Mouse (Mus musculus) kidney, embryonic 14.5 days (tissue): ENCODE data around the gene Bcar3. TPM values are rescaled to one million over a fixed set of nuclear protein-coding genes. Genes with fewer than 3 reads are reported as not detected.
A peak's percentile ranks its signal among the peaks of the same experiment; 100 is the strongest.

Experiments
- ATAC-seq: fragments of 200-750 bp; cut with Nextera tagmentation; 2 replicates; pipeline ENCODE4 v1.8.0; 2017; ENCODE audit warnings: moderate number of reproducible peaks, mild to moderate bottlenecking, moderate TSS enrichment, moderate library complexity; ENCODE audit not compliant: low FRiP score, low TSS enrichment
- H3K27ac ChIP-seq: fragments of 300-500 bp; sonication (generic); 2 replicates; pipeline ENCODE4 v1.5.1; 2014; ENCODE audit warnings: low read depth, mild to moderate bottlenecking, low read length, moderate library complexity, mixed read lengths
- H3K27me3 ChIP-seq: fragments of 300-500 bp; sonication (generic); 2 replicates; pipeline ENCODE4 v1.6.1; 2014; ENCODE audit warnings: mild to moderate bottlenecking, low read length; ENCODE audit not compliant: control insufficient read depth, insufficient read depth
- H3K36me3 ChIP-seq: fragments of 300-500 bp; sonication (generic); 2 replicates; pipeline ENCODE4 v1.6.1; 2014; ENCODE audit warnings: low read length, mixed read lengths; ENCODE audit not compliant: control insufficient read depth, insufficient read depth
- H3K4me1 ChIP-seq: fragments of 300-500 bp; sonication (generic); 2 replicates; pipeline ENCODE4 v1.6.1; 2014; ENCODE audit warnings: low read length, mixed read lengths; ENCODE audit not compliant: control insufficient read depth, insufficient read depth
- H3K4me2 ChIP-seq: fragments of 300-500 bp; sonication (generic); replicated peaks from 2 replicates; pipeline ENCODE4 v1.6.1; 2014; ENCODE audit warnings: low read depth, mild to moderate bottlenecking, low read length
- H3K4me3 ChIP-seq: fragments of 300-500 bp; sonication (generic); 2 replicates; pipeline ENCODE4 v1.5.1; 2014; ENCODE audit warnings: mild to moderate bottlenecking, low read length
- H3K9ac ChIP-seq: fragments of 300-500 bp; sonication (generic); 2 replicates; pipeline ENCODE4 v1.6.1; 2014; ENCODE audit warnings: low read depth, mild to moderate bottlenecking, low read length, moderate library complexity
- H3K9me3 ChIP-seq: fragments of 300-500 bp; sonication (generic); 2 replicates; pipeline ENCODE4 v1.6.1; 2016; ENCODE audit warnings: low read length; ENCODE audit not compliant: control insufficient read depth
- WGBS: fragments of 180-500 bp; shearing (Covaris S2); extraction: QIAGEN DNeasy Blood & Tissue Kit; methylation state at CpG from one replicate; pipeline ENCODE4 v1.1.7; 2014; 5-methylcytosine and 5-hydroxymethylcytosine counted together
- polyA plus RNA-seq: library from polyadenylated mRNA; unstranded; fragments of >200 nt; fragmentation: Nextera tagmentation; extraction: Ambion mirVana; gene quantifications from 2 replicates; pipeline ENCODE4 v1.2.1, GENCODE M21; 2014

The Bcar3 gene
- polyA plus RNA-seq, 1 experiment from 2014 or later = 13.7 TPM

GRCm38 (mm10) chr3:122528477-122528876 lies 234.5 kb downstream of the Bcar3 start:
- no peak overlapping the region for H3K27ac ChIP-seq
- no peaks in the 10 kb centered on the region for H3K9me3 ChIP-seq
- 89% methylated on average over 3 of the region's 3 CpGs for WGBS
- H3K27me3 ChIP-seq = no peaks in the 10 kb centered on the region
- no peak overlapping the region for H3K4me2 ChIP-seq
- H3K4me1 ChIP-seq = no peaks in the 10 kb centered on the region
- peaks cover 12% of the 10 kb centered on the region; the same call in 1 of the 2 replicates for H3K36me3 ChIP-seq
- no peak overlapping the region for H3K9ac ChIP-seq
- no peak for ATAC-seq
- no peak overlapping the region for H3K4me3 ChIP-seq

DNA sequence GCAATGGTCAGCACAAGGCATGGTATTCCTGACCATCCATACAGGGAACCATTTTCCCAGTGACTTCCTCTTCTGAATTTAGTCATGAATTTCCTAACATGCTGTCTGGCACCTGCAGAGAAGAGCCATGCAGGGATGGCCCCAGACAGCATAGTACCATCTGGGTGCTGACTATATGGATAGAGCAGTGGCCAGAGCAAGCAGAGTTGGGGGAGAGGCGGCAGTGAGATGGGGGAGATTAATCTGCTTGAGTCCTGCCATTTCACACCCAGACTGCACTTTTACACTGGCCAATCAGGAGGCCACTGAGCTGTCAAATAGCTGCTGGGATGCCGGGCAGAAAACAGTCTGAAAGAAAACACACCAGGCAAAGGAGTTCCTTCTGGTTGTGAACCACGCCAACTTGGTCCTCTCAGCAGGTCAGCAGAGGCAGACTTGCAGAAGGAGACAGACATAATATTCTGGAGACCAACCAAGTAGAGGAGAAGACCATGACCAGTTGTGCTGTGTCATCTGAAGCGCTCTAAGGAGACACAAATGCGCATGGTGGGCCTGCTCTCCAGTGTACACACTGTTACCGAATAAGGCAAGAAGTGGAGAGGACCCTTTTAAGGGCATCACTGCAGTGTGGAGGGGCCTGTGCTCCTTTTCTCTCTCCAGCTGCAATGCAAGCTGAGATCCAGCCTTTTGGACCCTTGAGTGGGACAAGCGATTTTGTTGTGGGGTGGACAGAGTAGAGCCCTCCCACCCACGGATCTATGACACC lies 242.2 kb downstream of the Bcar3 start:
- Histone ChIP-seq H3K27me3 (no peaks in the 10 kb centered on the region), H3K27ac (no peak overlapping the region), H3K4me1 (no peaks in the 10 kb centered on the region), H3K4me3 (no peak overlapping the region), H3K36me3 (peaks cover 38% of the 10 kb centered on the region), H3K9me3 (no peaks in the 10 kb centered on the region), H3K4me2 (no peak overlapping the region), H3K9ac (no peak overlapping the region)
- ATAC-seq = no peak
- 84% methylated on average over 8 of the region's 8 CpGs for WGBS

- Histone ChIP-seq H3K4me3 (no peak overlapping the region), H3K9me3 (no peaks in the 10 kb centered on the region), H3K27ac (no peak overlapping the region), H3K9ac (no peak overlapping the region), H3K4me1 (no peaks in the 10 kb centered on the region), H3K27me3 (no peaks in the 10 kb centered on the region), H3K36me3 (peaks cover 63% of the 10 kb centered on the region), H3K4me2 (no peak overlapping the region)
- no peak for ATAC-seq
- WGBS = 76% methylated on average over 2 of the region's 2 CpGs
These were observed 244.9 kb downstream of the Bcar3 start for GRCm38 (mm10) chr3:122538851-122539250.

GRCm38 (mm10) chr3:122539961-122540690 lies 246.2 kb downstream of the Bcar3 start:
- no peak overlapping the region for H3K9ac ChIP-seq
- no peak for ATAC-seq
- no peaks in the 10 kb centered on the region for H3K9me3 ChIP-seq
- 67% methylated on average over 17 of the region's 17 CpGs for WGBS
- no peak overlapping the region for H3K4me2 ChIP-seq
- peaks cover 75% of the 10 kb centered on the region for H3K36me3 ChIP-seq
- H3K4me1 ChIP-seq = no peaks in the 10 kb centered on the region
- H3K27me3 ChIP-seq = no peaks in the 10 kb centered on the region
- no peak overlapping the region for H3K4me3 ChIP-seq
- no peak overlapping the region for H3K27ac ChIP-seq

DNA sequence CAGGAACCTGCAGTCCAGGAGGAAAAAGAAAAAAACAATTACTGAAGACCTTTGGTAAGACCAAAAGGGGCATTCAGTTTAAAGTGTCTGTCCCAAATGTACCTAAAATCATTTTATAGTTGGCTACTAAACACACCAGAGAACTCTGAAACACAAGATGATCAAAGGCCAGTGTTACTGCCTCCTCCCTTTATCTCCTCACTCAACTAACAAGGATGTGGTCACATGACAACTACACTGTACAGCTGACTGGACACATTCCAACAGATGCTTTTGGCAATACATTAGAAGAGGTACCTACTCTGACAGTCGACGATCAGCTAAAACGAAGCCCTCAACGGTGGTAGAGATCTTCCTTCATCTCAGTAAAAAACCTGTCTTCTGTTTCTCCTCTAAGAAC lies 247.0 kb downstream of the Bcar3 start:
- Histone ChIP-seq H3K27ac (no peak overlapping the region), H3K9me3 (no peaks in the 10 kb centered on the region), H3K4me2 (no peak overlapping the region), H3K36me3 (peaks cover 78% of the 10 kb centered on the region), H3K4me1 (no peaks in the 10 kb centered on the region), H3K4me3 (no peak overlapping the region), H3K9ac (no peak overlapping the region), H3K27me3 (no peaks in the 10 kb centered on the region)
- 74% methylated on average over 4 of the region's 4 CpGs for WGBS
- 0 out of 2 replicates have a peak, but pooled peaks have one; percentile 9 for ATAC-seq

- Histone ChIP-seq H3K36me3 (peaks cover 71% of the 10 kb centered on the region), H3K27ac (no peak overlapping the region), H3K4me1 (no peaks in the 10 kb centered on the region), H3K4me2 (no peak overlapping the region), H3K9ac (no peak overlapping the region), H3K9me3 (no peaks in the 10 kb centered on the region), H3K4me3 (no peak overlapping the region), H3K27me3 (no peaks in the 10 kb centered on the region)
- WGBS = 82% methylated on average over 2 of the region's 2 CpGs
- no peak for ATAC-seq
These were observed 251.4 kb downstream of the Bcar3 start for GRCm38 (mm10) chr3:122545346-122545745.

DNA sequence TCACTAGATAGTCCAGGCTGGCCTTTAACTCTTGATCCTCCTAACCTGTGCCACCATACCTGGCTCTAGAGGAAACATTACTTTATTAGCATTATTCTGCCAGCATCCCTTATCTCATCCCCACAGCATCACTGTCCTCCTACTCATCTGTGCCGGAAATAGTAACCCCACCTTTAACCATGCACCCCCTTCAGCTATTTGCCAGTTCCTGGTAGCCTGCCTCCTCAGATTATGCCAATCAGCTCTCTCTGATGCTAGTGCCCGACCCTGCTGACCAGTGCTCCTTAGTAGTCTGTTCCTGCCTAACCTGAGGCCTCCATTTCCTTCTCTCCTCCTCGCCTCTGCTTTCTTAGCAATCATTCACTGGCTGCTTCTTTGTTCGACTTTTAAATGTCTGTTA lies 253.5 kb downstream of the Bcar3 start:
- Histone ChIP-seq H3K4me2 (no peak overlapping the region), H3K27me3 (no peaks in the 10 kb centered on the region), H3K36me3 (peaks cover 53% of the 10 kb centered on the region), H3K9me3 (no peaks in the 10 kb centered on the region), H3K4me3 (no peak overlapping the region), H3K27ac (no peak overlapping the region), H3K4me1 (no peaks in the 10 kb centered on the region), H3K9ac (no peak overlapping the region)
- no peak for ATAC-seq
- 78% methylated on average over 4 of the region's 4 CpGs for WGBS

DNA sequence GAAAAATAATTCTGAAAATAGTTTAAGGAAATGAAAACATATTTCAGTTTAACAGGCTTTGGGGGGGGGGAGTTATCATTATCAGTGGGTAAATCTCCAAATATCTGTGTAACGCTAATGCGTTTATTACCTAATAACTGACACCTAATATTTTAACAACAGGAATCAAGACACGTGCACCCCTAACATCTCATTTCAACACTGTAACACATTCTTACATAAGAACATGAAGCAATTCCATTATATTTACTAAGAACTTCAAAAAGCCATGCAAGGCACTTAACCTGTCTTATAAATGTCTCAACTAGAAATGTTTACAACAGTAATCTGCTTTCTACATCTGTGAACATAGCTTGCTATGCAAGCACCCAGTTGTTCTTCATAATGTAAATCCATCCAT lies 257.2 kb downstream of the Bcar3 start:
- H3K27ac ChIP-seq = no peak overlapping the region
- WGBS = 89% methylated on average over 3 of the region's 3 CpGs
- no peak overlapping the region for H3K4me3 ChIP-seq
- H3K27me3 ChIP-seq = no peaks in the 10 kb centered on the region
- H3K36me3 ChIP-seq = peaks cover 25% of the 10 kb centered on the region; the same call in 1 of the 2 replicates
- no peaks in the 10 kb centered on the region for H3K9me3 ChIP-seq
- no peaks in the 10 kb centered on the region for H3K4me1 ChIP-seq
- H3K9ac ChIP-seq = no peak overlapping the region
- H3K4me2 ChIP-seq = no peak overlapping the region
- ATAC-seq = no peak

DNA sequence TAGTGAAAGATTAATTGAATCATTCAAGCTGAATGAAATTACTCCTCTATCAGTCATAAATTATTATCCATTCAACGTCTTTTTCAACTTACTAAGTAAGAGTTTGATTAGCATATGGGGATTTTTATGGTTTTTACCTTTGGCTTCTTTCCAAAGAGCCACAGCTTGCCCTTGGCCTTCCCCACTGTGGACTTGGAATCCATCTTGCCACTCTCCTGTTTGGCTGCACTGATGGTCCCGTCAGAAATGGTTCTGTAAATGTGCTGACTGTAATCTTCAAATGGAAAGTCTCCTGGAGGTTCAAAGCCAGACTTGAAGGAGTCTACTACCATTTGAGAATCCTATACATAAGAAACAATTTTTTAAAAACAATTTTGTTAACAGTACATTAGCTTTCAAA lies 263.8 kb downstream of the Bcar3 start:
- no peak overlapping the region for H3K4me3 ChIP-seq
- H3K27me3 ChIP-seq = no peaks in the 10 kb centered on the region
- 54% methylated on average over 2 of the region's 2 CpGs for WGBS
- no peak overlapping the region for H3K9ac ChIP-seq
- no peaks in the 10 kb centered on the region for H3K4me1 ChIP-seq
- no peaks in the 10 kb centered on the region for H3K9me3 ChIP-seq
- no peak for ATAC-seq
- peaks cover 6% of the 10 kb centered on the region; the same call in 1 of the 2 replicates for H3K36me3 ChIP-seq
- H3K27ac ChIP-seq = no peak overlapping the region
- no peak overlapping the region for H3K4me2 ChIP-seq
